Mouse (Mus musculus): Measurements from ENCODE around the gene Ppfia2. TPM values are rescaled to one million over a fixed set of nuclear protein-coding genes. Genes with fewer than 3 reads are reported as not detected.

Ppfia2 gene
- polyA plus RNA-seq, 1 experiment from 2014 or later = 0.27 TPM

DNA sequence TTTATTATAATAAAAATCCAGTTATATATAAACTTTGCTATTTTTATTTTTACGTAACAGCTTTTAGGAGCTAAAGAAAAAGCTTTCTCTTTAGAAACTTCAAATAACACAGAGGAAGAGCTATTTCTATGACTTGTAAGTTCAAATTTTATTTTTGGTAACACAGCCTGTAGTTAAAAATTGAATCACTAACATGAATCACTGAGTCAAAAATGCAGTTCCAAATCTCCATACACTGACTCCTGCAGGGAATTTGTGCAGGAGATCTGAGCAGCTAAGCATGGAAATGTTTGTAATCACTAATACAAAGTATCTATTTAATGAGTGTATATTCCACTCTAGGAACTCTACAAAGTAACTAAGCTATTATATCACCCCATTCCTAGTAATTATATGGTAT, 354.1 kb downstream of the Ppfia2 start:
- Histone ChIP-seq H3K4me1 (ENCODE audit: control insufficient read depth, insufficient read depth, low read length) (no peaks in the 10 kb centered on the region), H3K27ac (replicated peaks; ENCODE audit: low read depth, low read length) (no peak overlapping the region), H3K9me3 (ENCODE audit: control insufficient read depth, low read length) (no peaks in the 10 kb centered on the region), H3K4me3 (ENCODE audit: low read depth, low read length) (no peak overlapping the region), H3K36me3 (ENCODE audit: control insufficient read depth, insufficient read depth, low read length) (no peaks in the 10 kb centered on the region), H3K27me3 (ENCODE audit: control insufficient read depth, insufficient read depth, low read length) (no peaks in the 10 kb centered on the region), H3K4me2 (ENCODE audit: low read depth, severe bottlenecking) (no peak overlapping the region), H3K9ac (ENCODE audit: low read length) (no peak overlapping the region)
- ATAC-seq (ENCODE audit: insufficient number of reproducible peaks, low FRiP score, low TSS enrichment, low read depth) (no peak), DNase-seq (ENCODE audit: low spot score) (no peak)
- 96% methylated on average over 1 of the region's 1 CpGs for WGBS

DNA sequence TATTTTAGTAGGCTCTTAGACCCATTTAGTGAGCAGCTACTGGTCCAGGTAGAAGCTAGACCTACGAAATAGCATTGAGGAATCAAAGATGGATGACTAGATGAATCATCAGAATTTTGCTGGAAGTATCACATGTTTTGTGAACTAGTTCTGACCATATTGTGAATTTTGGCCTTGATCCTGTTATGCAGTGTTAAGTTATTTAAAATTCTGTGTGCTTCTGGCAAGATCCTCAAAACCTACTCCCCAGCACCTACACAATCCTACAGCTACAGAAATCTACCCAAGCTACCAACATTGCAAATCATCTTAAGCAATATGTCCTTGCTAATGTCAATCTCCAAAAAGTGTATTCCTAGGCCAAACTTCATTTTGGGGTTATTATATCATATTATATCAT, 368.3 kb downstream of the Ppfia2 start:
- Histone ChIP-seq H3K36me3 (ENCODE audit: control insufficient read depth, insufficient read depth, low read length) (no peaks in the 10 kb centered on the region), H3K9me3 (ENCODE audit: control insufficient read depth, low read length) (no peaks in the 10 kb centered on the region), H3K4me3 (ENCODE audit: low read depth, low read length) (no peak overlapping the region), H3K4me1 (ENCODE audit: control insufficient read depth, insufficient read depth, low read length) (no peaks in the 10 kb centered on the region), H3K27ac (replicated peaks; ENCODE audit: low read depth, low read length) (no peak overlapping the region), H3K4me2 (ENCODE audit: low read depth, severe bottlenecking) (no peak overlapping the region), H3K27me3 (ENCODE audit: control insufficient read depth, insufficient read depth, low read length) (no peaks in the 10 kb centered on the region), H3K9ac (ENCODE audit: low read length) (no peak overlapping the region)
- 76% methylated on average over 1 of the region's 1 CpGs for WGBS
- DNase-seq (ENCODE audit: low spot score) (no peak), ATAC-seq (ENCODE audit: insufficient number of reproducible peaks, low FRiP score, low TSS enrichment, low read depth) (no peak)

DNA sequence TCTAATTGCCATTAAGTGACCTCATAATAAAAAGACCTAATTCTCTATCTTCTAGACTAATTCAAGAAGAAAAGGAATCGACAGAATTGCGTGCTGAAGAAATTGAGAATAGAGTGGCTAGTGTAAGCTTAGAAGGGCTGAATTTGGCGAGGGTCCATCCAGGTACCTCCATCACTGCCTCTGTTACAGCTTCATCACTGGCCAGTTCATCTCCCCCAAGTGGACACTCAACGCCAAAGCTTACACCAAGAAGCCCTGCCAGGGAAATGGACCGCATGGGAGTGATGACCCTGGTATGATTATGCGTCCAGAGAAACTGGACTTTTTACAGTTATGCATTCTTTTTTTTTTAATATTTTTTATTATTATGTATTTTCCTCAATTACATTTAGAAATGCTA, 388.0 kb downstream of the Ppfia2 start:
- no peak overlapping the region for H3K4me3 ChIP-seq (ENCODE audit: low read depth, low read length)
- 83% methylated on average over 6 of the region's 6 CpGs for WGBS
- ATAC-seq (ENCODE audit: insufficient number of reproducible peaks, low FRiP score, low TSS enrichment, low read depth) (no peak), DNase-seq (ENCODE audit: low spot score) (no peak)
- H3K9ac ChIP-seq (ENCODE audit: low read length) = no peak overlapping the region
- no peaks in the 10 kb centered on the region for H3K27me3 ChIP-seq (ENCODE audit: control insufficient read depth, insufficient read depth, low read length)
- no peaks in the 10 kb centered on the region for H3K9me3 ChIP-seq (ENCODE audit: control insufficient read depth, low read length)
- H3K27ac ChIP-seq (replicated peaks; ENCODE audit: low read depth, low read length) = no peak overlapping the region
- H3K36me3 ChIP-seq (ENCODE audit: control insufficient read depth, insufficient read depth, low read length) = no peaks in the 10 kb centered on the region
- no peaks in the 10 kb centered on the region for H3K4me1 ChIP-seq (ENCODE audit: control insufficient read depth, insufficient read depth, low read length)
- no peak overlapping the region for H3K4me2 ChIP-seq (ENCODE audit: low read depth, severe bottlenecking)

DNA sequence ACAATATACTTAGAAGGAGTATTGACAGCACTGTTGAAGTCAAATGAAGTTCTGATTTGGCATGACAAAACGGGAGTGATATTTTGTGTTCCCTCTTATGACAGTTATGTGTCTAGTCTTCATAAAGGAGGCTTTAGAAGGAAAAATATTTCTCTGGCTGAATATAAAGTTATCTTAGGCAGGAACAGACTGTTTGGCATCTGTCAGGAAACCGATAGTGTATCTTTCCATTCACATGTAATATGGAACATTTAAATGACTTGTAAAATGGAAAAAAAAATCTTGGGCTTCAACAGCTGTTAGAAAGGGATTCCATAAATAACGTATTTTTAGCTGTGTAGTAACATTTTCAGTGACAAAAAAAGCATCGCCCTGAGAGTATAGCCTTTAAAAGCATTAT, 400.1 kb downstream of the Ppfia2 start:
- no peak overlapping the region for H3K4me2 ChIP-seq (ENCODE audit: low read depth, severe bottlenecking)
- H3K36me3 ChIP-seq (ENCODE audit: control insufficient read depth, insufficient read depth, low read length) = no peaks in the 10 kb centered on the region
- no peak overlapping the region for H3K9ac ChIP-seq (ENCODE audit: low read length)
- no peaks in the 10 kb centered on the region for H3K9me3 ChIP-seq (ENCODE audit: control insufficient read depth, low read length)
- H3K4me3 ChIP-seq (ENCODE audit: low read depth, low read length) = no peak overlapping the region
- no peaks in the 10 kb centered on the region for H3K4me1 ChIP-seq (ENCODE audit: control insufficient read depth, insufficient read depth, low read length)
- no peak overlapping the region for H3K27ac ChIP-seq (replicated peaks; ENCODE audit: low read depth, low read length)
- ATAC-seq (ENCODE audit: insufficient number of reproducible peaks, low FRiP score, low TSS enrichment, low read depth) = no peak
- 86% methylated on average over 4 of the region's 4 CpGs for WGBS
- H3K27me3 ChIP-seq (ENCODE audit: control insufficient read depth, insufficient read depth, low read length) = no peaks in the 10 kb centered on the region
- DNase-seq (ENCODE audit: low spot score) = no peak

DNA sequence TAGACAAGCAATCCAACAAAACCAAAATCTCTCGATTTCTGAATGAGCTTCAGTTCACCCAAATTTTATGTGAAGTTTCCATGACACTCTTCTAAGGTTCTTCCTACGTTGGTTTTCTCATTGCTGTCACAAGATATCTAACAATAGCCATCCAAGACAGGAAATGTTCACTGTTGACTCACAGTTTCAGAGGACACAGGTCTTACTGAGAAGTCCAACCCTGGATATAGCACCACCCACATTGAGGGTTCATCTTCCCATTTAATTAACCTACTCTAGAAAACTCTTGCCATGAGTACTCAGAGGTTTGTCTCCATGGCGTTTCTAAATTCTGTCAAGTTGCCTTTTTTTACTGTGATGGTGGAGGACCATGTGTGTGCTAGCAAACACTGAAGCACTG, 401.7 kb downstream of the Ppfia2 start:
- H3K4me2 ChIP-seq (ENCODE audit: low read depth, severe bottlenecking) = no peak overlapping the region
- ATAC-seq (ENCODE audit: insufficient number of reproducible peaks, low FRiP score, low TSS enrichment, low read depth) (no peak), DNase-seq (ENCODE audit: low spot score) (no peak)
- no peak overlapping the region for H3K27ac ChIP-seq (replicated peaks; ENCODE audit: low read depth, low read length)
- no peaks in the 10 kb centered on the region for H3K4me1 ChIP-seq (ENCODE audit: control insufficient read depth, insufficient read depth, low read length)
- no peaks in the 10 kb centered on the region for H3K27me3 ChIP-seq (ENCODE audit: control insufficient read depth, insufficient read depth, low read length)
- no peak overlapping the region for H3K4me3 ChIP-seq (ENCODE audit: low read depth, low read length)
- 79% methylated on average over 3 of the region's 3 CpGs for WGBS
- H3K36me3 ChIP-seq (ENCODE audit: control insufficient read depth, insufficient read depth, low read length) = no peaks in the 10 kb centered on the region
- no peak overlapping the region for H3K9ac ChIP-seq (ENCODE audit: low read length)
- H3K9me3 ChIP-seq (ENCODE audit: control insufficient read depth, low read length) = no peaks in the 10 kb centered on the region

DNA sequence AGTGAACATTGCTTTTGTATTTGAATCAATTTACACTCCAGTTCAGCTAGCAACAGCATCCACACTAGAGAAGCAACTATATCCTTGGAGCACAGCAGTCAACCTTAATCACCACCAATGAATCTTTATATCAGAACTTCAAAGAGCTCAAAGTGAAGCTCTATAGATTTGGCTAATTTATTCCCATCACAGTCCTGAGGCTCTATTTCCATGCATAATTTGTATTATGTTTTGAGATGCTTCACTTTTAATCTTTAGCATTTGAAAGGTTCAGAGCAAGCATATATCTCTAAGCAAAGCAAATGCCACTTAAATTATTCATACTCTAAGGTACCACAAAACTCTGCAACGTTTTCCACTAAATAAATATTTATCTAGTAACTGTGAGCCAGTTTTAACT, 402.6 kb downstream of the Ppfia2 start:
- 51% methylated on average over 1 of the region's 1 CpGs for WGBS
- no peaks in the 10 kb centered on the region for H3K27me3 ChIP-seq (ENCODE audit: control insufficient read depth, insufficient read depth, low read length)

DNA sequence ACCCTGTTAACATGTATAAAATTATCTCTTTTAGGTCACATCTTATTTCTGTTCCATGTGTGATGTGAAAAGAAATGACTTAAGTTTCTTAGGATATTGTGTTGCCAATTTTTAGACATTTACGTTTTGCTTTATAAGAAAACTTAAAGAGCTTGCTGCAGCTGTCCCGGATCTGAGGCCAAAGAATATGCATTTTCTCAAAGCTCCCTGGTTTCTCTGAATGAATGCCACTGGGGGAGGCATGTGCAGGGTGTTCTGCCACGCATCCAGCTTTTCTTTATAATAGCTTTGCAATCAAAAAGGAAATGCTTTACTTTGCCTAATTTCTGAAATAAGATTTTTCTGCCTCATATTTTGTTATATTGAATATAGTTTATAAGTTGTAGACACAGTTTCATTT, 411.2 kb downstream of the Ppfia2 start:
- DNase-seq (ENCODE audit: low spot score) = no peak
- 80% methylated on average over 3 of the region's 3 CpGs for WGBS
- no peak overlapping the region for H3K4me3 ChIP-seq (ENCODE audit: low read depth, low read length)

More for the DNA sequence above, 402.6 kb downstream of the Ppfia2 start:
- H3K4me1 ChIP-seq (ENCODE audit: control insufficient read depth, insufficient read depth, low read length) = no peaks in the 10 kb centered on the region
- no peaks in the 10 kb centered on the region for H3K36me3 ChIP-seq (ENCODE audit: control insufficient read depth, insufficient read depth, low read length)
- H3K9ac ChIP-seq (ENCODE audit: low read length) = no peak overlapping the region
- no peak overlapping the region for H3K4me3 ChIP-seq (ENCODE audit: low read depth, low read length)
- no peak for DNase-seq (ENCODE audit: low spot score)
- H3K4me2 ChIP-seq (ENCODE audit: low read depth, severe bottlenecking) = no peak overlapping the region
- H3K9me3 ChIP-seq (ENCODE audit: control insufficient read depth, low read length) = no peaks in the 10 kb centered on the region
- H3K27ac ChIP-seq (replicated peaks; ENCODE audit: low read depth, low read length) = no peak overlapping the region
- no peak for ATAC-seq (ENCODE audit: insufficient number of reproducible peaks, low FRiP score, low TSS enrichment, low read depth)

DNA sequence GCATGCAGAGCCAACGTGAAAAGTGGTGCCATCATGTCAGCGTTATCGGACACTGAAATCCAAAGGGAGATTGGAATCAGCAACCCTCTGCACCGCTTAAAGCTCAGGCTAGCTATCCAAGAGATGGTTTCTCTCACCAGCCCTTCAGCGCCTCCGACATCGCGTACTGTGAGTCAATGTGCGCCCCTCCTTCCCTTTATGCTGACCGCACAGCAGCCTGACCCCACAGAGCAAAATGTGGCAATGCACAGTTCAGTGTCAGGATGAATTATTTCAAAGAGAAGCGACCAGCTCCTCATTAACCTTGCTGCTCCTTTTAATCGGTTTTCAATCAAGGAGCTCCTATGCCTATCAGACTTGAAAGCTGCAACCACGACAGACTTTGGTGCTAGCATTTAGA, 426.2 kb downstream of the Ppfia2 start:
- H3K36me3 ChIP-seq (ENCODE audit: control insufficient read depth, insufficient read depth, low read length) = no peaks in the 10 kb centered on the region
- H3K4me3 ChIP-seq (ENCODE audit: low read depth, low read length) = no peak overlapping the region
- no peak overlapping the region for H3K4me2 ChIP-seq (ENCODE audit: low read depth, severe bottlenecking)
- H3K4me1 ChIP-seq (ENCODE audit: control insufficient read depth, insufficient read depth, low read length) = no peaks in the 10 kb centered on the region
- no peaks in the 10 kb centered on the region for H3K9me3 ChIP-seq (ENCODE audit: control insufficient read depth, low read length)
- ATAC-seq (ENCODE audit: insufficient number of reproducible peaks, low FRiP score, low TSS enrichment, low read depth) (no peak), DNase-seq (ENCODE audit: low spot score) (no peak)
- H3K9ac ChIP-seq (ENCODE audit: low read length) = no peak overlapping the region
- WGBS = 68% methylated on average over 13 of the region's 13 CpGs
- H3K27ac ChIP-seq (replicated peaks; ENCODE audit: low read depth, low read length) = no peak overlapping the region
- H3K27me3 ChIP-seq (ENCODE audit: control insufficient read depth, insufficient read depth, low read length) = no peaks in the 10 kb centered on the region

More for the DNA sequence above, 411.2 kb downstream of the Ppfia2 start:
- H3K9me3 ChIP-seq (ENCODE audit: control insufficient read depth, low read length) = no peaks in the 10 kb centered on the region
- H3K4me2 ChIP-seq (ENCODE audit: low read depth, severe bottlenecking) = no peak overlapping the region
- no peaks in the 10 kb centered on the region for H3K27me3 ChIP-seq (ENCODE audit: control insufficient read depth, insufficient read depth, low read length)
- no peak overlapping the region for H3K9ac ChIP-seq (ENCODE audit: low read length)
- no peaks in the 10 kb centered on the region for H3K36me3 ChIP-seq (ENCODE audit: control insufficient read depth, insufficient read depth, low read length)
- no peaks in the 10 kb centered on the region for H3K4me1 ChIP-seq (ENCODE audit: control insufficient read depth, insufficient read depth, low read length)
- no peak for ATAC-seq (ENCODE audit: insufficient number of reproducible peaks, low FRiP score, low TSS enrichment, low read depth)
- H3K27ac ChIP-seq (replicated peaks; ENCODE audit: low read depth, low read length) = no peak overlapping the region

DNA sequence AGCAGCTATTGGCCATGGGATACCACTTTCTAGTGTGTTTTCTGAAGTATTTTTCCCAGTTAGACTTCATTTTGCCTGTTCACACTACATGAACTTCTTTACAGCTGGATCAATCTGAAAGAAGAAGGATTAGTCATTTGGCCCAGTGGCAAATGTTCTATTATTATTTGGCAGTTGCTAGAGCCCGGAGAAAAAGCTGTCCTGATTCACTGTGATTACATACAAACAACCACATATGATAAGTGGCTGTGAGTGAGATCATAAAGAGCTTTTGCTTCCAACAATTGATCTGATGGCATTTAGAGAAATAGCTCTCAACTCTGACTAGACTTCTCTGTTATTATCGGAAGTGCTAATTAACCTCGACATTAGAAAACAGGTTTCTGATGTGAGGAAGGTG, 440.0 kb downstream of the Ppfia2 start:
- Histone ChIP-seq H3K27ac (replicated peaks; ENCODE audit: low read depth, low read length) (no peak overlapping the region), H3K27me3 (ENCODE audit: control insufficient read depth, insufficient read depth, low read length) (no peaks in the 10 kb centered on the region), H3K4me3 (ENCODE audit: low read depth, low read length) (no peak overlapping the region), H3K9ac (ENCODE audit: low read length) (no peak overlapping the region), H3K4me2 (ENCODE audit: low read depth, severe bottlenecking) (no peak overlapping the region), H3K9me3 (ENCODE audit: control insufficient read depth, low read length) (no peaks in the 10 kb centered on the region), H3K4me1 (ENCODE audit: control insufficient read depth, insufficient read depth, low read length) (no peaks in the 10 kb centered on the region), H3K36me3 (ENCODE audit: control insufficient read depth, insufficient read depth, low read length) (no peaks in the 10 kb centered on the region)
- no peak for DNase-seq (ENCODE audit: low spot score)
- no peak for ATAC-seq (ENCODE audit: insufficient number of reproducible peaks, low FRiP score, low TSS enrichment, low read depth)
- 72% methylated on average over 3 of the region's 3 CpGs for WGBS
